Mouse (Mus musculus) right cerebral cortex, adult 2 months (tissue): ENCODE data around the gene Gm42669.
A peak's percentile ranks its signal among the peaks of the same experiment; 100 is the strongest.

Source experiments
- DNase-seq, 2 experiments: peaks; one replicate each; pipeline ENCODE4 v3.0.0; 2021 to 2022; ENCODE audit warnings: low spot score in 2 of 2

Gene Gm42669

DNA sequence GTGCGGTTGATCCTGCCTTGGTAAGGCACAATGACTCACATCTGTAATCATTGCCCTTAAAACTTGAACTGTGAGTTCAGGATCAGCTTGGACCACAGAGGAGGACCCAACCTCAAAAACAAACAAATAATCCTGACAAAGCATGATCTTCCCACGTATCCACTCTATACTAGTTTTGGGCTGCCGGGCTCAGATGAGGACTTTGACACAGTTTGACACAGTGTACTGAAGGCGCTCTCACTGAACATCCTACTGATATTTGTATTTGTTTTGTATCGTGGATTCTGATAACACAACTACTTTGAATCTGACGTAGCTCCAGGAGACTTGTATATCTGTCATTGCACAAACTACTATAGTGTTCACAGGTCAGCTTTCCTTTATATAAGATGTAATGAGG, 14.0 kb downstream of the Gm42669 start:
- no peak for DNase-seq

DNA sequence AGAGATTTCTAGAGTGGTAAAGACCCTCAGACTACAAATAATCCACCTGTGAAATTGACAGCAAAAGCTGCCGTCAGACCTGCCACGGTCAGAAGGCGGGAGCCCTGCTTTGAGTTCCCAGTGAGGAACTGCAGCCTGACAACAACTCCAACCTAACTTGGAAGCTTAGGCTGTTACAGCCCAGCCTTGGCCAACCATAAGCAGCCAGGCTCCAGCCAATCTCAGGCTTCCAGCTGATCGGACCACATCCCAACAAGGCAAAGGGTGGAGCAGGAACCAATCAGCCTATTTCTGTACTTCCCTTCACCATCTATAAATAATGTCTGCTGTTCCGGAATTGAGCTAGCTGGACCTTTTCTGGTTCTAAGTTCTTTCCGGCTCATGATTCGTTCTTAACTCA, 14.5 kb downstream of the Gm42669 start:
- DNase-seq, result peak in 1 of 2 experiments; percentile 57

DNA sequence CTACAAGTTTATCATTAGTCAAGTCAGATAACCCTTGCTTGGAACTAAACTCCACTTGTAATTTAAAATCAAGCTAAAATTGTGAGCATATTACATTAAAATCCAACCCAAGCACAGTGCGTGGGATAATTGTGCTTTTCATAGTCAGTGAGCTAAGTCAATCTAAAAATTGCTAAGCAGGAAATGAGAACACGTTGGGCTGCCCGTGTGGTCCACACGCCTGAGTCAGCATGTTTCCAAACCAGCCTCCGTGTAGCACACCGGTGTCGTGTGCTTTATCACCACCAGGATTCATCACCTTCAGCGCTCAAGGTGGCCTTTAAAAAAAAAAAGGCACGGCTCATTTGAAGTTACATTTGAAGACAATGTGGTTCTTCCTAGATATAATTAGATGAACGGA, 16.9 kb downstream of the Gm42669 start:
- peak; percentile 68 to 74 for DNase-seq

DNA sequence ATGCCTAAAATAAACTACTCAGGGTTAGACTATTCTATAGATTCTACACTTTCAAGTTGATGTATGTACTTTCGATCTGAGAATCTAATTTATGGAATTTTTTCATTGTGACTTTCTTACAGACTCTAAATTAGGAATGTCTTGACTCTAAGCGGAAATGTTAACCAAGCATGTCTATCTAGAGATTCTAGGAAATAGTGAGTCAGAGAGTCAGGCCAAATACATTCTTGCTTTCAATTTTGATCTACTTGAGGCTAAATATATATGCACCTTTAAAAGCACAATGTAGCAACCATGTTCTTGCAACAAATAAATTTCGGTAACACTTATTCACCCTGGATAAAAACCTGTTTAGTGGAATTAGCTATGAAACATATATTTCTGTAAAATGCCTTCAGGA, 21.4 kb downstream of the Gm42669 start:
- DNase-seq, result no peak

DNA sequence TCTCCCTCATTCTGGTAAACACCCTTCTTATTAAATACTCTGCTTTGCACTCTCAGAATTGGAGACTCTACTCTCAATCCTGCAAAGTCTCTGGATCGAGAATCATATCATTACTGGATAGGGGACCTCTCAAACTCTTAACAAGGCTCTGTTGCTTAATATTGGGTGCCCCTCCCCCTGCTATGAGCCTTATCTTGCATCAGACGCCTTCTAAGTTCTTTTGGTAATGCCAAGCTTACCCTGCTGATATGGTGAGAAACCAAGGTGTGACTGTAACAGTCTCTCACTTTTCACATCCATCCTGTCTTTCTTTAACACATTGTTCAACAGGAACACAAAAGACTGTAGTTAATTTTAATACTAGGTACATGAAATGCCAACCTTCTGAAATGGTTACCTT, 26.2 kb downstream of the Gm42669 start:
- no peak for DNase-seq

DNA sequence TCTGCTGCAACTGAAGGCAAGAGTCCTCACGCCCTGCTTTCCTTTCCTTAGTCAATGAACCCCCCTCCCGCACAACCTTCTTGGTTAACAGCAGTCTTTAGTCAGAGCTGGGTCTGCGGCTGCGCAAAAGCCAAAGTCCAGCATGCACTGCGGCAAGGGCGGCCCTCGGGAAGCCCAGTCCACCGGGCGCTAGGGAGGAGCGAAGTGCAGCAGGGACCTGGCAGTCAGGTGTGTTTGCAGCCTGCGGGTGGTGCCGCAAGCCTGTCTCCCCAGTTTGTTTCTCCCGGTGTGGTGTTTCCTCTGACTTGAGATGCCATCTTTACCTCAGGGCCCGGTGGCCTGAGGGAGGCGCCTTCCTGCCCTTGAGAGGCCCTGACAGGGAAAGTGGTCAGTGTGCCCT, 27.2 kb downstream of the Gm42669 start, which contains the start of gene 1700028K03Rik:
TSS of gene 1700028K03Rik (plus strand) at position 129 of the 400 bp plus-strand sequence.
- no peak for DNase-seq

DNA sequence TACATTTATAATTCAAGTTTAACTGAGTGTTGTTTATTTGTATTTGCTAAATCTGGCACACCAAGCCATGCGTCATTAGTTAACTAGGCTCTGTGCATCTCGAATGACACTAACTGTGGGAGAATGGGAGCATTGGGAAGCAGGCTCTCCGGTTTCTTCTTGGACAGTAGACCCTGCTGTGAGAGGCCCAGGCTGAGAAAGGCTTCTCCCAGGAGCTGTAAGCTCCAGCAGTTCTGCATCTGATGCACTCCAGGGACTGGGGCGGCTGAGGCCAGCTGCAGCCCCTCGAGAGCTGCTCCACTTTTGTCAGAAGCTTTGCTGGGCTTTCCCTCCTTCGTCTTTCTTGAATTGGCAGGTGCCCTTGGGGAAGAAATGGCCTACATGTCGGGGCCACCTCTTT, 34.3 kb downstream of the Gm42669 start:
- DNase-seq, result peak in 1 of 2 experiments; percentile 21

DNA sequence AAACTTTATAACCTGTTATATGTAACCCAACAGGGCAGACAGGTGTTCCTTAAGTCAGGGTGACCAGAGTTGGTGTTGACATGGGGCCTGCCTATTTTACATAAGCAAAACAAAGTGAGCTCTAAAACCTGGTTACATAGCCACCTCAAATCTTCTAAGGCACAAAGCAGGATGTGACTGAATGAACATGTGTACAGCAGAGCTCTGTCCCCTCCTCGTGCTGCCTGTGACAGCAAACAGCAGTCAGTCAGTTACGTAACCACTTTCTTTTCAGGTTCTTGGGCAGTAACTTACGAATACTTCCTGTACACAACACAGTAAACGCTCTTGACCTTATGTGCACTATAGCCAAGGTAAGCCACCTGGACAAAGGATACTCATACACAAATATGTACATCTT, 38.5 kb downstream of the Gm42669 start:
- no peak for DNase-seq

DNA sequence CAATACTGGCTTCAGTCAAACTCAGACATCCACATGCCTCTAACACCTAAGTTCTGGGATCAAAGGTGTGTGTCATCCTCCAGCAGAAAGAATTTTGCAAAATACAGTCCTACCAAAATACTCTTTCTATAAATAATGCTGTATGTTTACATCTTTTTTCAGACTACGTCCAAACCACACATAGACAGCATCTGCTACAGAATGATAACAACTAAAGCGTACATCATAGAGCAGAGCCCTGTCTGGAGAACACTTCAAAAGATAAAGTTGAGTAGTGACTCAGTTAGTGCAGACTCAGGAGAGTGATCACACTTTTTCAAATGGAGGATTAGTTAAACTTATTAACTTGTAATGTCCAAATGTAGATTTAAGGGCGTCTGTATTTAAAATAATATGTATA, 40.5 kb downstream of the Gm42669 start:
- no peak for DNase-seq

DNA sequence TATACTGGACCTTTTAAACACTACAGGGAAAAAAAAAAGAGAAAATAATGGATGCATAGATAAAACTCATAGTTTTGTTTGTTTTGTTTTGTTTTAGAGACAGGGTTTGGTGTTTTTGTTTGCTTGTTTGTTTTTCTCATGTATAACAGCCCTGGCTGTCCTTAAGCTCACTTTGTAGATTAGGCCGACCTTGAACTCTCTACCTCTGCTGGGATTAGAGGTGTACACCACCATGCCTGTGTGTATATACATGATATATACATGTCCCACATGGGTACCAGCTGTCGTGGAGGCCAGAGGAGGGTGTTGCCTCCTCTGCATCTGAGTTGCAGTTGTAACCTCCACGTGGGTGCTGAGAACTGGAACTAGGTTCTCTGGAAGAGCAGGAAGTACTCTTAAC, 41.0 kb downstream of the Gm42669 start:
- DNase-seq, result no peak

DNA sequence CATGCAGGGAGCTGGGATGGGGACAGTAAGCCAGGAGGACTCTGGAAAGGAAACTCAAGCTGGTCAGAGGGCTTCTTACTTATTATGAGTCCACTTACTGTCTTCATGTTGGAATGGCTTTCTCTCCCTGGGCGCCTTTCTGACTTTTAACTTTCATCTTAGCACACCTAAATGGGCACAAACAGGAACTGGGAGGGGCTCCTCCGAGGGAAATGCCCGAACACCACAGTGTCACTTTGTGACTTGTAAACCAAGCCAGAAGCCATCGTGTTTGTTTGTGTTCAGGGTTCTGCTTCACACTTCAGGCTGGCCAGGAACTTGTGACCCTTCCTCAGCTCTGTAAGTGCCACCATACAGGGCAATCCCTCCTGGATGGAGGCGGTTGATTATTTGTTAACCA, 46.9 kb downstream of the Gm42669 start:
- no peak for DNase-seq

DNA sequence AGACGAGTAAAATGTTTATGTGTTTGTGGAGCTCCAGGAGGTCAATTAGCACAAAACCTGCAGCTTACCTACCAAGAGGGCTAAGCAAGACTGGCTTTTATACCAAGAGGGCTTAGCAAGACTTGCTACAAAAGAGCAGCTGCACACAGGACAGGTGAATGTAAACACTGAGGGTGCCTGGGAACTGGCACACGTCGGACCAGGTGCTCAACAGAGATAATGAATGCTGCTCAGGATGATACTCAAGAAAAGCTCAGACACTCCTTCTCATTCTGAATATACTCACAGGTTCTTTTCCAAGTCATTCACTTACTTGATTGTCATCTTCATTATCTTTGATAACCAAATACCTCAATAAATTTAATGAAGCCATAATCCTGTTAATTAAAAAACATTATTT, 49.5 kb downstream of the Gm42669 start:
- DNase-seq, result no peak

DNA sequence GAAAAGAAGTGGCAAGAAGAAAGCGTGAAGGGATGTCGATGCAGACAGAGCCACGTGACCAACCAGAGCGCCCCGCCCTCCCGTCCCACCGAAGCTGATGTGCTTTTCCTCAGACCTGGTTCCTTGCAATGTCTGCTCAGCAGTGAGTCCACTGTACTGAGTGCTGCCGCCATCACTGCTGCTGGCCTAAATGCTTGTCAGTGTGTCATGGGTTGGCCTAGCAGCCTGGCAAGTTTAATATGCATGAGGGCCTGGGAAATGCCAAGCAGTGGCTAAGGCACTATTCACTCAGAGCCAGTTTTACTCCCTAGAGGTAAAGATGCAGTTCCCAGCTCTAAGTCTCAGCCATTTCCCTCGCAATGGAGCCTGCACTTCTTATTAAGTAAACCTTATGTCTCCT, 61.7 kb downstream of the Gm42669 start:
- peak in 1 of 2 experiments; percentile 18 for DNase-seq

DNA sequence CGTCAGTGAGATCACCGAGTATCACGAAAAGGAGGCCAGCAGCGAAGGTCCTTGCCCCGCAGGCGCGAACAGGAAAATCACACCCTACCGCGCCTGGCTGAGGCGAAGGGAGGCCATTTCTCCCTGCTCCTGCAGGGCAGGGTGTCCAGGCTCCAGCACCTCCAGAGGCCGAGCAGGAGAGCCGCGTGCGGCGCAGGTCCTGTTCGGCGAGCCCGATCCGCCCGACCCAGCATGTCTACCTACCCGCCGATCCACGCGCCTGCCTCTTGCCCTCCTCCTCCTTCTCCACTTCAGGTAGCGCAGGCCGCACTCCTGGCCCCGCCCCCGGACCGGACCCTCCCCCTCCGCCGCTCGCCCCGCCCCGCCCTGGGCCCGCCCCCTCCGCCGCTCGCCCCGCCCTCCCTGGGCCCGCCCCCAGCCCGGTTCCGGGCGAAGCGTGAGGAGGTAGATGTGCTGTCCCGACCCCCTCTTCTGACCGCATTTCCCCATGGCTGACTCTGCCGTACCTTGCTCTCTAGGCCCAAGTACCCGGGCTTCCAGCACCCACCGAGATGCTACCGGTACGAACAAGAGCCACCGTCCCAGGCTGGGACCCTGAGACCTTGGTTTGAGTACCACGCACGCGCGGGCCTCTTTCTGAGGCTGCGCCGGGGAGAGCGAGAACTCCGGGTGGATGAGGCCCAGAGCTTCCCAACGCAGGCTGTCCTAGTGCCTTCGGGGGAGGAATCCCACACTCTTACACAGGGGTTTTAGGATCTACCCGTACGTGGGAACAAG, 90.1 kb downstream of the Gm42669 start, which contains the start of the genes Rpap2 and Glmn:
TSS of gene Rpap2 (plus strand) at position 73 of the 777 bp plus-strand sequence.
TSS of gene Glmn (minus strand) at position 588 of the 777 bp plus-strand sequence.
- DNase-seq, result peak; percentile 84

DNA sequence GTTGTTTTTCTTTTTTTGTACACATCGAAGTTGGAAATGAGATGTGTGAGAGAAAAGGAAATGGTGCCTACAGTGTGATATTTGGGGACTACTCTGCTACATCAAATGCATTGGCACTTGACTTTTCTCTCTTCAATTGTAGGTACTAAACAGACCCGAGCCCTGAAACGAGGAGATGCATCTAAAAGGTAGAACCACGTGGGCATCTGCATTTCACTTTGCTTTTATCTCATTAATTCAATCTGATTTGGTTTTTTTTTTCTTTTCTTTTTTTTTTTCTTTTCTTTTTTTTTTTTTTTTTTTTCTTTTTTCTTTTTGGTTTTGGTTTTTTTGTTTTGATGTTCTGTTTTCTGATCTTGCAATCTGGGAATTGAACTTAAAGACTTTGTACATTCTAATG, 91.0 kb downstream of the Gm42669 start:
- DNase-seq, result no peak

DNA sequence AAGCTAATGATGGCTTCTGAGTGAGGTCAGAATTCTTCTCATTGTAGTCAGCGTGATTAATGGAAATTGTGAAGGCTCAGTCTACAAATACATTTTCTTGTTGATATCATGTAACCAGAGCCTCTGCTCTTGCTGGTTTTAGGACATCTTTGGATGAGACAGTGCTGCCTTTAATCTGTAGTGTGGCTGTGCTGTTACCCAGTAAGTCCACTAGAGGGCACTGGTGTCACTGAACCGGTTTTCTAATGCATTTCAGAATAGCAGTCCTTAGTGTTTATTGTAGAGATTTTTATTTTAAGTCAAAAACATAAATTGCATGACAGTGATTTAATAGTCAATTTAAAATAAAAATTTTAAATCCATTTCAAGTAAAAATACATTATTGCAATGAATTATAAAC, 103.8 kb downstream of the Gm42669 start:
- DNase-seq, result peak; percentile 81 to 86

DNA sequence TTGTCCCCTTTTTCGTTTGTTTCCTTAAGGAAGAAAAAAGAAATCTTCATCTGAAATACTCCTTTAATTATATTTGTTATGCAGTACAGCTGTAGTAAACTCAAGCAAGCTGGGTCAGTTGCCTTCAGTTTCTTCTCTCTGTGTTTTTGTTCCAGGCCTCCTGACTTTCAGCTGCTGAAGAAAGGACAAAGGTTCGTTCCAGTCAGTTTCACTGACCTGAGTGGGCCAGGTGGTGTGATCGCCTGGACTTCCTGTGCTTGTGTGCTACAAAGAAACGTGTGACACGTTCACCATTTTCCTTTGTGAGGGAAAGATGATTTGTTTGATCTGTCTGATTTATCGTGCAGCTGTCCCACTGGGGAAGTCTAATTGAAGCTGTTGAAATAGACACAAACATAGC, 110.6 kb downstream of the Gm42669 start:
- no peak for DNase-seq

DNA sequence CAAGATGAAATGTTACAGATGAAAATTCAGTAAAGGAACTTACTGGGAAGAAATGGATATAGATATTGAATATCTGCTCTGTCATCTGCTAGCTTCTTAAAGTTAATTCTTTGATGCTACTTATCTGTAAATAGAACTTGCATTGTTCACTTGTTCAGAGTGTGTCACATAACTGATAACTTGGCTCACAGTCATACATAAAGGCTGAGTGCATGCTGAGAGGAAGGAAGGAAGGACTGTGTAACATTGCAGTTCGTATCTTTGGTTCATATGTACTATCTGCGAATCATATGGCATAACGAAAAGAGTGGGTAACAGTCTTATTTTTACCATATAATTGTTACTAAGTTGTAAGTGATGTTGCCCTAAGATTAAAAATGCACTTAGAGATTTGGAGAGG, 113.9 kb downstream of the Gm42669 start:
- DNase-seq, result no peak
